Mouse (Mus musculus) embryonic facial prominence, embryonic 11.5 days (tissue): ENCODE measurements around the gene Gm595. TPM values are rescaled to one million over a fixed set of nuclear protein-coding genes. Genes with fewer than 3 reads are reported as not detected.

Experiments
- polyA plus RNA-seq: library from polyadenylated mRNA; unstranded; fragments of >200 nt; fragmentation: Nextera tagmentation; extraction: Ambion mirVana; gene quantifications from 2 replicates; pipeline ENCODE4 v1.2.1, GENCODE M21; 2014

The Gm595 gene
- polyA plus RNA-seq, 1 experiment from 2014 or later, result not detected

Other genes with a start within 250 kb of the Gm595 start
- not detected in 2 replicates for gene Gpr119, start 203.2 kb downstream of the Gm595 start, polyA plus RNA-seq
- 24.1 and 29.2 TPM in 2 replicates for gene Rbmx2, start 182.7 kb downstream of the Gm595 start, polyA plus RNA-seq